Mouse (Mus musculus) embryonic facial prominence, embryonic 13.5 days (tissue): ENCODE measurements at regions not wholly inside any gene's neighbourhood (a gene's known extent, or its start where the extent isn't known, plus 50 kb on each side); places are given as distances from the start of the nearest gene placed in this dataset.

Experiments used
- ATAC-seq: fragments of 200-750 bp; cut with Nextera tagmentation; 2 replicates; pipeline ENCODE4 v1.8.0; 2017; ENCODE audit warnings: low read depth; ENCODE audit not compliant: insufficient number of reproducible peaks, insufficient read depth, low FRiP score, low TSS enrichment
- H3K27ac ChIP-seq: fragments of 300-500 bp; sonication (generic); 2 replicates; pipeline ENCODE4 v1.5.1; 2015; ENCODE audit warnings: moderate library complexity, mild to moderate bottlenecking, inconsistent platforms
- H3K27me3 ChIP-seq: fragments of 300-500 bp; sonication (generic); 2 replicates; pipeline ENCODE4 v1.6.1; 2015; ENCODE audit warnings: mild to moderate bottlenecking, inconsistent platforms
- H3K36me3 ChIP-seq: fragments of 300-500 bp; sonication (generic); 2 replicates; pipeline ENCODE4 v1.6.1; 2015; ENCODE audit warnings: mild to moderate bottlenecking, inconsistent platforms
- H3K4me1 ChIP-seq: fragments of 300-500 bp; sonication (generic); 2 replicates; pipeline ENCODE4 v1.6.1; 2015; ENCODE audit warnings: inconsistent platforms
- H3K4me2 ChIP-seq: fragments of 300-500 bp; sonication (generic); 2 replicates; pipeline ENCODE4 v1.6.1; 2015; ENCODE audit warnings: moderate library complexity, mild to moderate bottlenecking, inconsistent platforms
- H3K4me3 ChIP-seq: fragments of 300-500 bp; sonication (generic); 2 replicates; pipeline ENCODE4 v1.5.1; 2015; ENCODE audit warnings: mild to moderate bottlenecking, inconsistent platforms
- H3K9ac ChIP-seq: fragments of 300-500 bp; sonication (generic); 2 replicates; pipeline ENCODE4 v1.6.1; 2015; ENCODE audit warnings: mild to moderate bottlenecking, inconsistent platforms
- H3K9me3 ChIP-seq: fragments of 300-500 bp; sonication (generic); 2 replicates; pipeline ENCODE4 v1.6.1; 2016; ENCODE audit warnings: inconsistent platforms
- WGBS: fragments of 180-500 bp; shearing (Covaris S2); methylation state at CpG from one replicate; pipeline ENCODE4 v1.1.7; 2015; ENCODE audit warnings: mixed read lengths; 5-methylcytosine and 5-hydroxymethylcytosine counted together

GRCm38 (mm10) chr3:103429227-103429788 lies 145.7 kb upstream of the Syt6 start:
- Histone ChIP-seq H3K27ac (no peak overlapping the region), H3K4me3 (no peak overlapping the region), H3K27me3 (no peaks in the 10 kb centered on the region), H3K9ac (no peak overlapping the region), H3K9me3 (no peaks in the 10 kb centered on the region), H3K4me2 (no peak overlapping the region), H3K4me1 (no peaks in the 10 kb centered on the region), H3K36me3 (no peaks in the 10 kb centered on the region)
- WGBS: 17% methylated on average over 5 of the region's 5 CpGs
- no peak for ATAC-seq

GRCm38 (mm10) chr3:103430131-103430530 lies 144.9 kb upstream of the Syt6 start:
- Histone ChIP-seq H3K27me3 (no peaks in the 10 kb centered on the region), H3K27ac (no peak overlapping the region), H3K9ac (no peak overlapping the region), H3K9me3 (no peaks in the 10 kb centered on the region), H3K4me1 (no peaks in the 10 kb centered on the region), H3K36me3 (no peaks in the 10 kb centered on the region), H3K4me2 (no peak overlapping the region), H3K4me3 (no peak overlapping the region)
- ATAC-seq: no peak
- 56% methylated on average over 4 of the region's 4 CpGs for WGBS

GRCm38 (mm10) chr3:103432254-103432653 lies 142.8 kb upstream of the Syt6 start:
- no peak overlapping the region for H3K4me2 ChIP-seq
- H3K4me3 ChIP-seq: no peak overlapping the region
- H3K27ac ChIP-seq: no peak overlapping the region
- no peaks in the 10 kb centered on the region for H3K36me3 ChIP-seq
- WGBS: 43% methylated on average over 5 of the region's 5 CpGs
- H3K9ac ChIP-seq: no peak overlapping the region
- ATAC-seq: no peak
- H3K9me3 ChIP-seq: no peaks in the 10 kb centered on the region
- H3K4me1 ChIP-seq: no peaks in the 10 kb centered on the region
- H3K27me3 ChIP-seq: no peaks in the 10 kb centered on the region

GRCm38 (mm10) chr3:103436902-103437603 lies 138.0 kb upstream of the Syt6 start:
- H3K36me3 ChIP-seq: no peaks in the 10 kb centered on the region
- H3K4me1 ChIP-seq: no peaks in the 10 kb centered on the region
- no peaks in the 10 kb centered on the region for H3K27me3 ChIP-seq
- no peaks in the 10 kb centered on the region for H3K9me3 ChIP-seq
- 68% methylated on average over 9 of the region's 9 CpGs for WGBS
- no peak for ATAC-seq
- H3K4me3 ChIP-seq: no peak overlapping the region
- H3K9ac ChIP-seq: no peak overlapping the region
- 0 out of 2 replicates have a peak overlapping the region, but pooled peaks have one; percentile 16 for H3K27ac ChIP-seq
- H3K4me2 ChIP-seq: no peak overlapping the region

GRCm38 (mm10) chr3:103438791-103439354 lies 136.2 kb upstream of the Syt6 start:
- Histone ChIP-seq H3K4me2 (no peak overlapping the region), H3K4me1 (no peaks in the 10 kb centered on the region), H3K36me3 (no peaks in the 10 kb centered on the region), H3K4me3 (no peak overlapping the region), H3K27ac (no peak overlapping the region), H3K27me3 (no peaks in the 10 kb centered on the region), H3K9me3 (no peaks in the 10 kb centered on the region), H3K9ac (no peak overlapping the region)
- 57% methylated on average over 12 of the region's 12 CpGs for WGBS
- ATAC-seq: no peak

- no peaks in the 10 kb centered on the region for H3K4me1 ChIP-seq
- no peak for ATAC-seq
- no peaks in the 10 kb centered on the region for H3K9me3 ChIP-seq
- no peak overlapping the region for H3K4me3 ChIP-seq
- no peak overlapping the region for H3K27ac ChIP-seq
- no peaks in the 10 kb centered on the region for H3K27me3 ChIP-seq
- H3K4me2 ChIP-seq: no peak overlapping the region
- 58% methylated on average over 6 of the region's 6 CpGs for WGBS
- H3K36me3 ChIP-seq: no peaks in the 10 kb centered on the region
- H3K9ac ChIP-seq: no peak overlapping the region
These were observed 131.8 kb upstream of the Syt6 start for GRCm38 (mm10) chr3:103443247-103443646.

- Histone ChIP-seq H3K27ac (no peak overlapping the region), H3K4me1 (no peaks in the 10 kb centered on the region), H3K27me3 (no peaks in the 10 kb centered on the region), H3K9ac (no peak overlapping the region), H3K9me3 (no peaks in the 10 kb centered on the region), H3K36me3 (no peaks in the 10 kb centered on the region), H3K4me2 (no peak overlapping the region), H3K4me3 (no peak overlapping the region)
- ATAC-seq: no peak; the same call in 1 of the 2 replicates
- 71% methylated on average over 8 of the region's 8 CpGs for WGBS
These were observed 129.2 kb upstream of the Syt6 start for GRCm38 (mm10) chr3:103445852-103446251.

- H3K4me2 ChIP-seq: no peak overlapping the region
- H3K36me3 ChIP-seq: no peaks in the 10 kb centered on the region
- no peak overlapping the region for H3K9ac ChIP-seq
- no peak overlapping the region for H3K4me3 ChIP-seq
- 51% methylated on average over 7 of the region's 7 CpGs for WGBS
- ATAC-seq: no peak
- no peaks in the 10 kb centered on the region for H3K9me3 ChIP-seq
- H3K4me1 ChIP-seq: no peaks in the 10 kb centered on the region
- H3K27ac ChIP-seq: no peak overlapping the region
- H3K27me3 ChIP-seq: no peaks in the 10 kb centered on the region
These were observed 125.2 kb upstream of the Syt6 start for GRCm38 (mm10) chr3:103449851-103450250.

GRCm38 (mm10) chr3:103451971-103452370 lies 123.1 kb upstream of the Syt6 start:
- Histone ChIP-seq H3K27ac (no peak overlapping the region), H3K9me3 (no peaks in the 10 kb centered on the region), H3K27me3 (no peaks in the 10 kb centered on the region), H3K4me3 (no peak overlapping the region), H3K4me2 (no peak overlapping the region), H3K36me3 (no peaks in the 10 kb centered on the region), H3K9ac (no peak overlapping the region), H3K4me1 (no peaks in the 10 kb centered on the region)
- ATAC-seq: no peak
- 73% methylated on average over 3 of the region's 3 CpGs for WGBS

- no peaks in the 10 kb centered on the region for H3K27me3 ChIP-seq
- H3K27ac ChIP-seq: no peak overlapping the region
- H3K9ac ChIP-seq: no peak overlapping the region
- peaks cover 26% of the 10 kb centered on the region for H3K4me1 ChIP-seq
- 58% methylated on average over 4 of the region's 4 CpGs for WGBS
- no peak for ATAC-seq
- H3K4me2 ChIP-seq: no peak overlapping the region
- no peaks in the 10 kb centered on the region for H3K36me3 ChIP-seq
- H3K9me3 ChIP-seq: no peaks in the 10 kb centered on the region
- no peak overlapping the region for H3K4me3 ChIP-seq
These were observed 111.3 kb upstream of the Syt6 start for GRCm38 (mm10) chr3:103463760-103464159.

GRCm38 (mm10) chr3:103464181-103464580 lies 110.8 kb upstream of the Syt6 start:
- no peaks in the 10 kb centered on the region for H3K27me3 ChIP-seq
- ATAC-seq: no peak
- peaks cover 26% of the 10 kb centered on the region for H3K4me1 ChIP-seq
- H3K9ac ChIP-seq: no peak overlapping the region
- no peaks in the 10 kb centered on the region for H3K36me3 ChIP-seq
- H3K27ac ChIP-seq: no peak overlapping the region
- no peaks in the 10 kb centered on the region for H3K9me3 ChIP-seq
- WGBS: 51% methylated on average over 5 of the region's 5 CpGs
- no peak overlapping the region for H3K4me3 ChIP-seq
- no peak overlapping the region for H3K4me2 ChIP-seq

GRCm38 (mm10) chr3:103464729-103465128 lies 110.3 kb upstream of the Syt6 start:
- 26% methylated on average over 4 of the region's 4 CpGs for WGBS
- ATAC-seq: no peak
- no peak overlapping the region for H3K4me3 ChIP-seq
- no peak overlapping the region for H3K9ac ChIP-seq
- no peaks in the 10 kb centered on the region for H3K27me3 ChIP-seq
- H3K4me2 ChIP-seq: no peak overlapping the region
- no peaks in the 10 kb centered on the region for H3K9me3 ChIP-seq
- H3K27ac ChIP-seq: no peak overlapping the region
- peaks cover 26% of the 10 kb centered on the region for H3K4me1 ChIP-seq
- no peaks in the 10 kb centered on the region for H3K36me3 ChIP-seq
